Mouse (Mus musculus): ENCODE results near the gene Slc38a11.
A peak's percentile ranks its signal among the peaks of the same experiment; 100 is the strongest.

Gene Slc38a11

GRCm38 (mm10) chr2:65363828-65364497 is at the start of gene Slc38a11:
Slc38a11 (minus strand) TSS chr2:65364034.
- no peak for DNase-seq (ENCODE audit: extremely low read depth, insufficient read length, low spot score)

GRCm38 (mm10) chr2:65407110-65407509 is 43.3 kb upstream of the Slc38a11 start:
- peak; percentile 25 for DNase-seq (ENCODE audit: extremely low read depth, insufficient read length, low spot score)

- DNase-seq (ENCODE audit: extremely low read depth, insufficient read length, low spot score) = no peak
Measured at GRCm38 (mm10) chr2:65405407-65405806, 41.6 kb upstream of the Slc38a11 start.

GRCm38 (mm10) chr2:65402001-65402400 is 38.2 kb upstream of the Slc38a11 start:
- peak; percentile 71 for DNase-seq (ENCODE audit: extremely low read depth, insufficient read length, low spot score)

- DNase-seq (ENCODE audit: extremely low read depth, insufficient read length, low spot score) = no peak
Measured at GRCm38 (mm10) chr2:65399938-65400337, 36.1 kb upstream of the Slc38a11 start.

GRCm38 (mm10) chr2:65396128-65396527 is 32.3 kb upstream of the Slc38a11 start:
- DNase-seq (ENCODE audit: extremely low read depth, insufficient read length, low spot score) = no peak

- peak; percentile 25 for DNase-seq (ENCODE audit: extremely low read depth, insufficient read length, low spot score)
Measured at GRCm38 (mm10) chr2:65393061-65393460, 29.2 kb upstream of the Slc38a11 start.

GRCm38 (mm10) chr2:65391322-65391721 is 27.5 kb upstream of the Slc38a11 start:
- no peak for DNase-seq (ENCODE audit: extremely low read depth, insufficient read length, low spot score)

GRCm38 (mm10) chr2:65384815-65385214 is 21.0 kb upstream of the Slc38a11 start:
- no peak for DNase-seq (ENCODE audit: extremely low read depth, insufficient read length, low spot score)

GRCm38 (mm10) chr2:65382485-65382884 is 18.7 kb upstream of the Slc38a11 start:
- DNase-seq (ENCODE audit: extremely low read depth, insufficient read length, low spot score) = no peak

- no peak for DNase-seq (ENCODE audit: extremely low read depth, insufficient read length, low spot score)
Measured at GRCm38 (mm10) chr2:65378425-65378824, 14.6 kb upstream of the Slc38a11 start.

GRCm38 (mm10) chr2:65374410-65374809 is 10.6 kb upstream of the Slc38a11 start:
- DNase-seq (ENCODE audit: extremely low read depth, insufficient read length, low spot score) = no peak

- no peak for DNase-seq (ENCODE audit: extremely low read depth, insufficient read length, low spot score)
Measured at GRCm38 (mm10) chr2:65373076-65373475, 9.2 kb upstream of the Slc38a11 start.

GRCm38 (mm10) chr2:65360736-65361475 is 2.9 kb downstream of the Slc38a11 start:
- DNase-seq (ENCODE audit: extremely low read depth, insufficient read length, low spot score) = no peak

- no peak for DNase-seq (ENCODE audit: extremely low read depth, insufficient read length, low spot score)
Measured at GRCm38 (mm10) chr2:65347367-65347766, 16.5 kb downstream of the Slc38a11 start.

GRCm38 (mm10) chr2:65346915-65347314 is 16.9 kb downstream of the Slc38a11 start:
- no peak for DNase-seq (ENCODE audit: extremely low read depth, insufficient read length, low spot score)

- no peak for DNase-seq (ENCODE audit: extremely low read depth, insufficient read length, low spot score)
Measured at GRCm38 (mm10) chr2:65346037-65346436, 17.8 kb downstream of the Slc38a11 start.

GRCm38 (mm10) chr2:65342057-65342456 is 21.8 kb downstream of the Slc38a11 start:
- DNase-seq (ENCODE audit: extremely low read depth, insufficient read length, low spot score) = no peak

- no peak for DNase-seq (ENCODE audit: extremely low read depth, insufficient read length, low spot score)
Measured at GRCm38 (mm10) chr2:65340839-65341238, 23.0 kb downstream of the Slc38a11 start.

- peak; percentile 11 for DNase-seq (ENCODE audit: extremely low read depth, insufficient read length, low spot score)
Measured at GRCm38 (mm10) chr2:65337378-65338140, 26.3 kb downstream of the Slc38a11 start.

GRCm38 (mm10) chr2:65336608-65337007 is 27.2 kb downstream of the Slc38a11 start:
- DNase-seq (ENCODE audit: extremely low read depth, insufficient read length, low spot score) = no peak

Data from 3134 (cell line).